Mouse (Mus musculus) small intestine, adult 2 months (tissue): ENCODE data around the gene Gm49320.

Source experiments
- CTCF ChIP-seq: fragments of 200-500 bp; IDR thresholded peaks from 2 replicates; pipeline ENCODE4 v1.5.1; 2012; ENCODE audit warnings: low read depth, mild to moderate bottlenecking, control low read depth, inconsistent platforms, low read length, moderate library complexity, mixed read lengths; ENCODE audit not compliant: insufficient replicate concordance, insufficient read length; ENCODE audit errors: extremely low read depth
- POLR2A ChIP-seq: fragments of 200-500 bp; IDR thresholded peaks from 2 replicates; pipeline ENCODE4 v1.6.1; 2012; ENCODE audit warnings: low read depth, mild to moderate bottlenecking, control low read depth, inconsistent platforms, low read length, moderate library complexity

GRCm38 (mm10) chr8:4259125-4259804, 20.6 kb downstream of the Gm49320 start, which contains the start of gene Ctxn1:
- TF ChIP-seq POLR2A (no peak; the same call in 1 of the 2 replicates), CTCF (no peak)
